Comparison of ENCODE assay signal across 10 mouse cellular contexts in genomic region chr16:56524359-56524758, GRCm38 (mm10). TPM values are rescaled to one million over a fixed set of nuclear protein-coding genes. Genes with fewer than 3 reads are reported as not detected.
DNase-seq lines count a peak whose midpoint lies in the region; ATAC-seq and TF ChIP-seq lines count a peak whose summit lies in the region.
"Had no signal": no experiment of that assay in that cellular context is flagged by ENCODE, and none has a peak within 500 bp of the region (broad histone marks: within the 10 kb centered on the region; RNA-seq: fewer than 3 reads in every experiment).

No protein-coding gene starts in this region.

- ATAC-seq in limb, embryonic 11.5 days (ENCODE audit: insufficient number of reproducible peaks, low FRiP score, low TSS enrichment, low read depth), result no peak
- ATAC-seq in hindbrain, postnatal 0 days, result no peak
- ATAC-seq: inflammation-experienced regulatory T-cells, adult 6 months had no signal

- H3K36me3 ChIP-seq in limb, embryonic 11.5 days (ENCODE audit: control insufficient read depth, insufficient read depth, low read length), result no peaks in the 10 kb centered on the region
- no peaks in the 10 kb centered on the region for H3K36me3 ChIP-seq in limb, embryonic 10.5 days
- H3K36me3 ChIP-seq in ES-E14 (ENCODE audit: control insufficient read depth, insufficient read depth, low read length, poor library complexity, severe bottlenecking), result no peaks in the 10 kb centered on the region
- H3K36me3 ChIP-seq in hindbrain, postnatal 0 days (ENCODE audit: insufficient read depth, low read length), result no peaks in the 10 kb centered on the region
- H3K36me3 ChIP-seq: midbrain, embryonic 12.5 days had no signal

- H3K9me3 ChIP-seq in limb, embryonic 11.5 days (ENCODE audit: control insufficient read depth, low read length), result no peaks in the 10 kb centered on the region
- H3K9me3 ChIP-seq in limb, embryonic 10.5 days (replicated peaks), result no peaks in the 10 kb centered on the region
- H3K9me3 ChIP-seq in ES-E14 (ENCODE audit: control insufficient read depth, insufficient read depth, low read depth, low read length), result no peaks in the 10 kb centered on the region
- H3K9me3 ChIP-seq in hindbrain, postnatal 0 days (ENCODE audit: low read length), result no peaks in the 10 kb centered on the region
- H3K9me3 ChIP-seq: midbrain, embryonic 12.5 days had no signal

- H3K27ac ChIP-seq in limb, embryonic 11.5 days (replicated peaks; ENCODE audit: low read depth, low read length), result no peak overlapping the region
- H3K27ac ChIP-seq in limb, embryonic 10.5 days, result no peak overlapping the region
- no peak overlapping the region for H3K27ac ChIP-seq in ES-E14 (ENCODE audit: insufficient read depth, low read depth, low read length, poor library complexity, severe bottlenecking)
- no peak overlapping the region for H3K27ac ChIP-seq in hindbrain, postnatal 0 days
- H3K27ac ChIP-seq: midbrain, embryonic 12.5 days had no signal

- in situ Hi-C loops in ES-E14 (cut with MboI; ENCODE audit: low sequenced_read_pairs in 2 of 2, unreplicated experiment in 2 of 2), result no loop called here

- WGBS in limb, embryonic 11.5 days, result 41% methylated on average over 8 of the region's 8 CpGs
- 44% methylated on average over 8 of the region's 8 CpGs for WGBS in limb, embryonic 10.5 days
- WGBS in hindbrain, postnatal 0 days, result 42% methylated on average over 8 of the region's 8 CpGs

- peak; percentile 40; the same call in 1 of the 2 replicates for TF ChIP-seq CTCF in hindbrain, postnatal 0 days (IDR thresholded peaks at IDR 0.05; ENCODE audit: low read depth)

- no peaks in the 10 kb centered on the region for H3K4me1 ChIP-seq in limb, embryonic 11.5 days (ENCODE audit: control insufficient read depth, insufficient read depth, low read length)
- no peaks in the 10 kb centered on the region for H3K4me1 ChIP-seq in limb, embryonic 10.5 days
- no peaks in the 10 kb centered on the region for H3K4me1 ChIP-seq in ES-E14 (ENCODE audit: control insufficient read depth in 2 of 2, insufficient read depth in 2 of 2, low read length in 2 of 2, poor library complexity in 1 of 2)
- H3K4me1 ChIP-seq in hindbrain, postnatal 0 days (ENCODE audit: insufficient read depth, low read length), result no peaks in the 10 kb centered on the region
- H3K4me1 ChIP-seq: midbrain, embryonic 12.5 days had no signal

- no peak overlapping the region for H3K9ac ChIP-seq in limb, embryonic 11.5 days (ENCODE audit: low read length)
- no peak overlapping the region for H3K9ac ChIP-seq in ES-E14 (ENCODE audit: insufficient read depth, low read depth, low read length, poor library complexity, severe bottlenecking)
- no peak overlapping the region for H3K9ac ChIP-seq in hindbrain, postnatal 0 days (replicated peaks; ENCODE audit: low read length)
- H3K9ac ChIP-seq: midbrain, embryonic 12.5 days had no signal

- no peaks in the 10 kb centered on the region for H3K27me3 ChIP-seq in limb, embryonic 11.5 days (ENCODE audit: control insufficient read depth, insufficient read depth, low read length)
- H3K27me3 ChIP-seq in limb, embryonic 10.5 days (ENCODE audit: low read depth, poor library complexity, severe bottlenecking), result no peaks in the 10 kb centered on the region
- H3K27me3 ChIP-seq in hindbrain, postnatal 0 days (ENCODE audit: insufficient read depth, low read length), result no peaks in the 10 kb centered on the region
- H3K27me3 ChIP-seq: midbrain, embryonic 12.5 days had no signal

- no peak overlapping the region for H3K4me3 ChIP-seq in limb, embryonic 11.5 days (ENCODE audit: low read depth, low read length)
- no peak overlapping the region for H3K4me3 ChIP-seq in limb, embryonic 10.5 days
- no peak overlapping the region for H3K4me3 ChIP-seq in ES-E14 (ENCODE audit: insufficient read depth in 1 of 2, low read depth in 1 of 2, low read length in 2 of 2, poor library complexity in 1 of 2, severe bottlenecking in 1 of 2)
- no peak overlapping the region for H3K4me3 ChIP-seq in hindbrain, postnatal 0 days (ENCODE audit: low read length)
- H3K4me3 ChIP-seq: midbrain, embryonic 12.5 days had no signal

- no peak overlapping the region for H3K4me2 ChIP-seq in limb, embryonic 11.5 days (ENCODE audit: low read depth, severe bottlenecking)
- no peak overlapping the region for H3K4me2 ChIP-seq in hindbrain, postnatal 0 days (ENCODE audit: low read depth, low read length)
- H3K4me2 ChIP-seq: midbrain, embryonic 12.5 days had no signal

- DNase-seq in adrenal gland, postnatal 25 days, result peak; percentile 8
- DNase-seq in adrenal gland, adult 8-10 months, result no peak
- DNase-seq in limb, embryonic 11.5 days (ENCODE audit: low spot score), result peak; percentile 29
- DNase-seq in limb, embryonic 10.5 days (ENCODE audit: low spot score), result no peak
- DNase-seq in ES-E14 (ENCODE audit: low read depth, low spot score), result peak; percentile 16
- no peak for DNase-seq in hindbrain, postnatal 0 days (ENCODE audit: low spot score)
- DNase-seq in ovary, postnatal 36 days (ENCODE audit: low spot score), result no peak
- no peak for DNase-seq in cerebellum, adult 9-10 months

TF ChIP-seq in ES-E14, 5 proteins besides CTCF, POLR2A, EP300 and RAD21:
- TF ChIP-seq ZC3H11A (IDR thresholded peaks at IDR 0.05; ENCODE audit: borderline replicate concordance, low read depth, low read length) (peak; percentile 46; the same call in 1 of the 2 replicates), CHD2 (IDR thresholded peaks at IDR 0.05; ENCODE audit: low read depth, low read length) (no peak)

RNA-seq across cellular contexts. Expression of gene Abi3bp, which starts 46.7 kb away (rescaled TPM):
- total RNA-seq in adrenal gland, postnatal 25 days (2021), result 4.2 and 5.5 TPM in 2 replicates
- total RNA-seq in adrenal gland, adult 8-10 months (2022), result 1 to 10 TPM; 4.2 to 9.5 (median 6.3) TPM
- 0.54 and 0.71 TPM in 2 replicates for polyA plus RNA-seq in limb, embryonic 11.5 days (2014; fragmentation: Nextera tagmentation; extraction: Ambion mirVana)
- polyA plus RNA-seq in limb, embryonic 10.5 days (2016; fragmentation: Nextera tagmentation; extraction: Ambion mirVana), result 0.13 and 0.35 TPM in 2 replicates
- total RNA-seq in ES-E14 (2012; rRNA removed), result 0.22 and 0.32 TPM in 2 replicates
- 0.16 and 0.25 TPM in 2 replicates for total RNA-seq in hindbrain, postnatal 0 days (2014; rRNA removed)
- polyA plus RNA-seq in hindbrain, postnatal 0 days (2015; fragmentation: Nextera tagmentation; extraction: Ambion mirVana), result 1.00 and 1.0 TPM in 2 replicates

Comparison
In these comparisons a context has a peak if more than half of its experiments do, and no peak if none do; other contexts are left out.
1. DNase-seq: peak in adrenal gland, postnatal 25 days (single experiment), limb, embryonic 11.5 days (single experiment) and ES-E14 (single experiment); none in adrenal gland, adult 8-10 months (single experiment), limb, embryonic 10.5 days (single experiment), hindbrain, postnatal 0 days (single experiment), ovary, postnatal 36 days (single experiment) and cerebellum, adult 9-10 months (single experiment).